Mouse (Mus musculus): ENCODE results near the gene Ubr2.

GRCm38 (mm10) chr17:46933557-46934348 lies 76.6 kb downstream of the Ubr2 start:
- TF ChIP-seq MAFK (IDR thresholded peaks at IDR 0.05; ENCODE audit: insufficient read depth, low read depth, low read length) (no peak), ZNF384 (IDR thresholded peaks at IDR 0.05; ENCODE audit: low read depth, low read length) (no peak), ZC3H11A (IDR thresholded peaks at IDR 0.05; ENCODE audit: borderline replicate concordance, low read depth, low read length) (no peak), CHD2 (IDR thresholded peaks at IDR 0.05; ENCODE audit: low read depth, low read length) (no peak)

Measured in ES-E14 (cell line).